Mouse (Mus musculus) heart, adult 9 months (tissue): ENCODE measurements around the gene Erbin.

Experiments
- DNase-seq, 2 experiments: peaks; one replicate each; pipeline ENCODE4 v3.0.0; 2022; ENCODE audit warnings: low spot score in 2 of 2

Erbin gene

GRCm38 (mm10) chr13:103912351-103912750 is 8.0 kb downstream of the Erbin start:
- no peak for DNase-seq

- DNase-seq: no peak
Observed at GRCm38 (mm10) chr13:103910598-103910997, 9.7 kb downstream of the Erbin start.

- no peak for DNase-seq
Observed at GRCm38 (mm10) chr13:103909894-103910293, 10.4 kb downstream of the Erbin start.

GRCm38 (mm10) chr13:103900015-103900414 is 20.3 kb downstream of the Erbin start:
- no peak for DNase-seq

- no peak for DNase-seq
Observed at GRCm38 (mm10) chr13:103897606-103898005, 22.7 kb downstream of the Erbin start.

- DNase-seq: no peak
Observed at GRCm38 (mm10) chr13:103893065-103893464, 27.2 kb downstream of the Erbin start.

GRCm38 (mm10) chr13:103890038-103890437 is 30.3 kb downstream of the Erbin start:
- DNase-seq: no peak

GRCm38 (mm10) chr13:103886503-103886902 is 33.8 kb downstream of the Erbin start:
- no peak for DNase-seq

GRCm38 (mm10) chr13:103881200-103881599 is 39.1 kb downstream of the Erbin start:
- no peak for DNase-seq

GRCm38 (mm10) chr13:103876743-103877142 is 43.6 kb downstream of the Erbin start:
- no peak for DNase-seq

- DNase-seq: no peak
Observed at GRCm38 (mm10) chr13:103875823-103876514, 44.3 kb downstream of the Erbin start.

- DNase-seq: no peak
Observed at GRCm38 (mm10) chr13:103870786-103871185, 49.5 kb downstream of the Erbin start.

- DNase-seq: no peak
Observed at GRCm38 (mm10) chr13:103870117-103870516, 50.2 kb downstream of the Erbin start.

- DNase-seq: peak in 1 of 2 experiments; percentile 7
Observed at GRCm38 (mm10) chr13:103868875-103869274, 51.4 kb downstream of the Erbin start.

GRCm38 (mm10) chr13:103862041-103862440 is 58.3 kb downstream of the Erbin start:
- DNase-seq: no peak

- DNase-seq: no peak
Observed at GRCm38 (mm10) chr13:103859041-103859440, 61.3 kb downstream of the Erbin start.

- DNase-seq: no peak
Observed at GRCm38 (mm10) chr13:103847614-103848013, 72.7 kb downstream of the Erbin start.

GRCm38 (mm10) chr13:103841287-103842201 is 78.8 kb downstream of the Erbin start:
- DNase-seq: peak in 1 of 2 experiments; percentile 8

- no peak for DNase-seq
Observed at GRCm38 (mm10) chr13:103838619-103839018, 81.7 kb downstream of the Erbin start.

- DNase-seq: no peak
Observed at GRCm38 (mm10) chr13:103829623-103830135, 90.6 kb downstream of the Erbin start.

- no peak for DNase-seq
Observed at GRCm38 (mm10) chr13:103822270-103822669, 98.0 kb downstream of the Erbin start.

- no peak for DNase-seq
Observed at GRCm38 (mm10) chr13:103819377-103819776, 100.9 kb downstream of the Erbin start.

- no peak for DNase-seq
Observed at GRCm38 (mm10) chr13:103817935-103818334, 102.4 kb downstream of the Erbin start.
